Mouse (Mus musculus): ENCODE results near the gene Emid1.
A peak's percentile ranks its signal among the peaks of the same experiment; 100 is the strongest.

The Emid1 gene

DNA sequence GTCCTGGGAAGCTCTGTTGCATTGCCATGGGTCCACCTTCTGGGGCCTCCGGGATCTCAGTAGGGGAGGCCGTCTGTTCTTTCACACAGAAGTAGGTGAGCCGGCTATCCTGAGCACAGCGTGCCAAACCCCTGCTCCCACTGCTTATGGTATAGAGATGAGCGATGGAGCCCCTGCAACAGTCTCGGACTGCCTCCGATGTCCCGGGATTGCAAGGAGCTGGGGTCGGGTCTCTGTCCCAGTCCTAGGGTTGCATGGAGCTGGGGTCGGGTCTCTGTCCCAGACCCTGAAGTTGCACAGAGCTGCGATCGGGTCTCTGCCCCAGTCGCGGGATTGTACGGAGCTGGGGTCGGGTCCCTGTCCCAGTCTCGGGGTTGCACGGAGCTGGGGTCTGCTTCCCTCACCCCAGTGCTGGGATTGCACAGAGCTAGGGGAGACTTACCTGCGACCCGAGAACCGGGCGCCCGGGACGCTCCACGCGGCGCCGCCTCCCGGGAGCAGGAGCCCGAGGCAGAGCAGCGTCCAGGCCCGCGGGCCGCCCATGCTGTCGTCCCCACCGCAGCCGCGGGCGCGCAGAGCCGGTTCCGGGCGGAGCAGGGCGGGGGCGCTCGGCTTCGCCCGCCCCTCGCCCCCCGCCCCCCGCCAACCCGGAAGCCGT, at the start of gene Emid1:
Gene Emid1 (minus strand): TSS at position 578 of the 658 bp plus-strand sequence.
- DNase-seq (ENCODE audit: low spot score in 2 of 2), result no peak

DNA sequence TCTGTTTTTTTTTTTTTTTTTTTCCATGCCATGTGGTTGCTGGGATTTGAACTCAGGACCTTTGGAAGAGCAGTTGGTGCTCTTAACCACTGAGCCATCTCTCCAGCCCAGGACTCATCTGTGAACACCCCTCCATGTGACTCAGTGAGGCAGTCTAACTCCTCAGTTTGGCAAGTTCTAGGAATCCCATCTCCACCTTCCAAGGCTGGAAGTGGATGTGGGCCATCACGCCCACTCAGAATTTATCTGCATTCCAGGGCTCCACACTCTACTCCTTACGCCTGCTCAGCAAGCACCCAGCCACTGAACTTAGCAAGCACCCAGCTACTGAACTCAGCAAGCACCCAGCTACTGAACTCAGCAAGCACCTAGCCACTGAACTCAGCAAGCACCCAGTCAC, 47.8 kb upstream of the Emid1 start:
- no peak for DNase-seq (ENCODE audit: low spot score in 2 of 2)

DNA sequence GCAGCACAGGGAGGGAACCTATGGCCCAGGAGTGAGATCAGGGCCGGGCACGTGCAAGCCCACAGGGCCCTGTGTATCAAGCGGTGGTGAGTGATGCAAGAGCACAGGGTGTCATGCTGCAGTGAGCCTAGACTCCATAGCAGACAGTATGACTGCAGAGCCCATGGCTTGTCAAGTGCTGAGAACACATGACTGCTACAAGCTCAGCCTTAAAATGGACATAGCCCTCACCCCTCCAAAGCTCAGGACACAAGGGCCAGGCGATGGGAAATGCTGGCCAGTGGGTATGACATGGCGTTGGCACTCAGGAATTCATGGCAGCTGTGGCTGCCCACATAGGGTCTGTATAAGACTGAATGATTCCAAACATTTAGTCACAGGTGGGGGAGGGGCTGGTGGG, 45.0 kb upstream of the Emid1 start:
- DNase-seq (ENCODE audit: low spot score in 2 of 2), result no peak

DNA sequence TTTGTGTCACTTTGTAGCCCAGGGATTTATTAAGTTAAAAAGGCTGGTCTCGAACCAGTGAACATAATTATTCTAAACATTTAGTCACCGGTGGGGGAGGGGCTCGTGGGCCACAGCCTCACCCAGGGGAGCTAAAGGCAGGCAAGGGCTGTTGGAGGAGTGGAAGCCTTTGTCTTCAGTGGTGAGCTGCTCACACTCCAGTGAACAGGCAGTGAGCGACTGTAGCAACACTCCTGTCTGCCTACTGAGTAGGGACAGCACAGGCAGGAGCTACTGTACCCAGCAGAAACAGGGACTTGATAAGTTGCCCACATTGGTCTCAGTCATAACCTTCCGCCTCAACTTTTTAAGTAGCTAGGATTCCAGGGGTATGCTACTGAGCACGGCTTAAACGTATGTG, 44.5 kb upstream of the Emid1 start:
- no peak for DNase-seq (ENCODE audit: low spot score in 2 of 2)

DNA sequence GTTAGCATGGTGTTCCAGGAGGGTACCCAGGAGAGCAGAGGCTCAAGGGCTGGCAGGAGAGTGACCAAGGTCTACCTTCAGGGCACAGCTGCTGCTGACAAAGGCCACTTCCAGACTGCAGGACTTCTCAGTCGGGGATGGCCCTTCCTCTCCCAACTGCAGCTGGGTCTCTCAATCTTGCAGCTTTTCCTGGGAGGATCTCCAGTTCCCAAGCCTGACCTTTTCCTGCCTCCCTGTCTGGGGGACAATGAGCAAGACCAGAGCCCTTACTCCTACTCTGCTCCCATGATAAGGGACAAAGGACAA, 41.5 kb upstream of the Emid1 start:
- DNase-seq (ENCODE audit: low spot score in 2 of 2), result no peak

DNA sequence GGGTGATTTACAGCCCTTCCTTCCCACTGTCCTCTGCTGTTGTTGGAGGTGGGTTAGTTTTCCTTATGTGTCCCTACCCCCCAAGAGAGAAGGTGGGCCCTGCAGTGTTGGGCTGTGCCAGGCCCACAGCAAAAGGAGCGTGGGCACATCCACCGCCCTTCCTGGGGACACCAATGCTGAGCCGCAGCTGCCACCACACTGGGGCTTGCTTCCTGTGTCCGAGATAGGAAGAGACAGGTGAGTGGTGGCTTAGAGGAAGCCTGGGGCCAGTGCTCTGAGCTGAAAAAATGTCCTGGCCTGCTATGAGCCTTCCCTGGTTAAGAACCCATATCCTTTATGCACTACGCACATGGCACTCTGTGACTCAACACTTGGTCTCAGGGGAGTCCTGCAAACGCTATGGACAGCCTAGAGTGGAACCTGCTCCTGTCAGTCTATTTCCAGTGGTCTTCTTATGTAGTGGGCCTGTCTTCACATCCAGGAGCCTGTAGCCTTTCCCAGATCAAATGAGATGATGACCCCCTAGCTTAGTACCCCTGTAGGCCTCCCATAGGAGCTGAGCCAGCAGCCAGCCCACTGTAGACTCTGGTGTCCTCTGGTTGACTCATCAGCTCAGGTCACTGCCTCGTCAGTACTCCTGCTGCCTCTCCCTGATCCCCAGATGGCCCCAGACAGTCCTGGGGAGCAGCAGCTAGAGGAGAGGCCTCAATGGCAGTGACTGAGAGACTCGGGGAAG, 41.0 kb upstream of the Emid1 start:
- no peak for DNase-seq (ENCODE audit: low spot score in 2 of 2)

DNA sequence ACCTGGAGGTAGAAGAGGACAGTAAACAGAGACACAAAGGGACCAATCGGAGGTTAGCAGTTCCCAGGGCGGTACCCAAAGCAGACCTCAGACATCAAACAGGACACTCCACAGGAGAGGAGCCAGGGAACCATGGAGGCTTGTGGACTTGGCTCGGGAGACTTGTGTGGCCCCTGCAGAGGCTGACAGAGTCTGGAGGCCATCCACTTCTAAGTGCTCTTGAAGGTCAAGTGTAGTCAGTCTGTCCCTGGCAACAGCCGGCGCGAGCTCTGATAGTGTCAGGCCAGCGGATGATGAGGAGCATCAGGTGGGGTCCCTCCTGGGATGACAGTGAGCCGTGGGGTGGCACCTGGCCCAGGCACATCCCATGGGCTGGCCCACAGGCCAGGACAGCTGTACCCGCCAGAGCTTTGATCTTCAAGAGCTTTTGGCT, 40.0 kb upstream of the Emid1 start:
- no peak for DNase-seq (ENCODE audit: low spot score in 2 of 2)

DNA sequence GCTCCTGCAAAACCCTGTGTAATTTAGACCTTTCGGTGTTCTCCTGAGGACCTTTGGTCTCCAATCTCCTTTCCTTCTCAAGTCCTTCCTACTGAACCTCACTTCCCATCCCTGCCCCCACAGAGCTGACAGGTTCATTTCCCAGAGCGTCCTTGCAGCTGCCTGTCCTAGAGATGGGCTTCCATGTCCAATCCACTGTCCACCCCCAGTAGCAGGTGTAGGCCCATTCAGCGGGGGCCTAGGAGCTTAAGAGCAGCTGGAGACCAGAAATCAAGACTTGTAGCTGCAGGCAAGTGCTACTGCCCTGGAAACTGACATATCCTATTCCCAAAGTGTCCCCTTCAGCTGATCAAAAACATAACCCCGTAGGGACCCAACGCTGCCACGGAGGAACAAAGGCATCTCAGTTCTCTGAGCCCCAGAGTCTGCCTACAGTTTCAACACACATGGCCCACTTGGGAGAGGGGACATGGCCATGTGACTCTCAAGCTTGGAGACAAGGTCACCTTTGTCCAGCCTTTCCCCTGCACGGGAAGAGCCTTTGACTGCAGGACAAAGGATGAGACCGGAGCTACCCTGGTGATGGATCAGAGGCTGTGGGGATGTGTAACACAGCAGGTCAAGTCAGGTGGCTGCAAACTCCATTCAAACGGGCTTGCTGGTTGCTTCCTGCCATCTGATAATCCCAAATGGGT, 37.3 kb upstream of the Emid1 start:
- DNase-seq (ENCODE audit: low spot score in 2 of 2), result no peak

DNA sequence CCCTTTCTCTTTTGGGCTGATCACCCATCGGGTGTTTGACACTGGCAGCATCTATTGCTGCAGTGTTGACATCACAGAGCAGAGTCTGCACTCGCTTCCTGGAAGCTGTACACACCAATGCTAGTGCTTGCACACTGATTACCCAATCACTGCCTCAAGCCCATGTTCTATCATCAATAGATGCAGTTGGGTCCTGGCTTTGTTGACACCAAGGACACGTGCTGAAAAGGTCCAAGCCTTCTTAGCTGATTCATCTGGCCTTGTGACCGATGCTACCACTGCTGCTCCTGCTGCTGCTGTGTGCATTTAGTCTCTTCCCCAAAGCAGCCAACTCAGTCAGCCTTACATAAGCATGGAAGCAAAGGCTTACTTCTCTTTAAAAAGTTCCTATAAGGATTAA, 36.1 kb upstream of the Emid1 start:
- no peak for DNase-seq (ENCODE audit: low spot score in 2 of 2)

DNA sequence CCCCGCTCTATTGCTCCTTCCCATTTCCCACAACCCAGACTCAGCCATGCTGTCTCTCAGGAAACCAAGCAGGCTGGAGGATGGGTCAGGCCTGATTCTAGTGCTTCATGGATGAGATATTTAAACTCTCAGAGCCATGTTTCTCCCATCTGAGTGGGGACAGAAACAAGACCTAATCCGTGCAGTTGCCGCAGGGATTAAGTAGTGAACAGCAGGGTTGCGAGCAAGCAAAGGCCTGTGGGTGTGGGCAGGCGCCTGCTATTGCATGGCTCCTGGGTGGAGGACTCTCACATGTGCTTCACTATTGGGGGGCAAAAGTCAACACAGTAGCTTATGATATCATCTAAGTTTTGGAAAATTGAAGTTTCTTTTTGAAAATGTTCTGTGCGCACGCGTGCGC, 32.8 kb upstream of the Emid1 start:
- no peak for DNase-seq (ENCODE audit: low spot score in 2 of 2)

DNA sequence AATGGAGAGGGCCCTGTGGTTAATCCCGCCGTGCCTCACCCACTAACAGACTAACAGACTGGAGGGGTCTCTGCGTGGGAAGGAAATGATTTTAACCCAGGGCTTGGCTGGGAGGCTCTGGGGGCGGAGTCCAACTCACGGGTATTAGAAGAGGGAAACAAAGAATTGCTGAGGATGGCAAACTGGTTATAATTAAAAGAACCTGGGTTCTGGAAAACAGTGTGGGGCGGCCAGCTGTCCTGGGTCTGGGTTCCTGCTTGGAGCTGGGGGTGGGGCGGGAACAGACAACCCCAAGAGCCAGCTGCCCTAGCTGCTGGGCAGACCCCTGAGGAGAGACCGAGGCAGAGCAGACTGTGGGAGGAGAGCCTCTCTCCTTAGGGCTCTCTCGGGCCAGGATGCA, 32.2 kb upstream of the Emid1 start:
- no peak for DNase-seq (ENCODE audit: low spot score in 2 of 2)

DNA sequence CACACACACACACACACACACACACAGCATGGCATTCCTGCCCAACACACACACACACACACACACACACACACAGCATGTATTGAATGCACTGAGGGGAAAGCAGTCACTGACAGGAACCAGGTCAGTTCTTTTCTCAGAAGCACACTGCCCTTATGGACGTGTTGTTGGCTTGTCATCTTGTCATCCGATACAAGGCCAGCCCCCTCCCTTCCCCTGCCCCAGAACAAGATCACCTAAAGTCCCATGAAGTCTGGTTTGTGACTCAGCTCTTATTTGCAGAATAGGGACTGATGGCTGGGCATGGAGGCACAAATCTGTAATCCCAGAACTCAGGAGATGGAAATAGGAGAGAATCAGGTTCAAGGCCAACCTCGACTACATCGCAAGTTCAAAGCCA, 30.8 kb upstream of the Emid1 start:
- no peak for DNase-seq (ENCODE audit: low spot score in 2 of 2)

DNA sequence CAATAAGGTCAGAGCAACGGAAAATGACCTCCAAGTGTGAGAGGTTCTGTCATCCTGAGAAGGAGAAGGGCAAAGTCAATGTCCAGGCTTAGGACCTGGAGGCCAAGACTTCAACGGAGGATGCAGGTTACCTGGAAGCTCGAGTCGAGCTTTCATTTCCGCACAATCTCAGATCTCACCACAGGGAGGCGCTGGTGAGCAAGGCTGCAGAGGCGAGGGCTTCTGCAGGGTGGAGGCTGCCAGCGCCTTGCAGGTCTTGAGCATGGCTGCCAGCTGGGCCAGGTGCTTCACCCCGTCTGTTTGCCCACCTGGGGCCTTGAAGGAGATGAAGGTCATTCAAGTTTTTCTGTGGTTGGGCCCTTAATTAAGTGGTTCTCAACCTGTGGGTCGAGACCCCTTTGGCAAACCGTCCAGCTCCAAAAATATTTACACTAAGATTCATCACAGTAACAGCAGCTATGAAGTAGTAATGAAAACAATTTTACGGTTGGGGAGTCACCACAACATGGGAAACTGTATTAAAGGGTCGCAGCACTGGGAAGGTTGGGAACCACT, 29.9 kb upstream of the Emid1 start:
- peak; percentile 69 to 71 for DNase-seq (ENCODE audit: low spot score in 2 of 2)

DNA sequence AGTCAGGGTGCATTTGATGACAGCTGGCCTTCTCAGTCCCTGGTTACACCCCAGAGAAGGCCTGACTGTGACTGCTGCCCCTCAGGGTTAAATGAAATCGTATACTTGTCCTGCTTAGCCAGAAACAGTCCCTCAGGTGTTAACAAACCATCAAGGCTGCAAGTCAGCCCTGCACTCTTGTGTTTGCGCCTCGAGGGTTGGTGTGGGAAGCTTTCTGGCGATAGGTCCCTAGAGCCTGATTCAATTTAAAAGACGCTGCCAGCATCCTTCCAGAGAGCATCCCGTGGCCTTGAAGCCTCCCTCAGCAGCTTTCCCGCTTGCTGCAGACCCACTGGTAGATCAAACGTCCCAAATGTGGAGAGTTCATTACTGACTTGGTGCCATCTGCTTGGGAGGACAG, 27.3 kb upstream of the Emid1 start:
- DNase-seq (ENCODE audit: low spot score in 2 of 2), result no peak

DNA sequence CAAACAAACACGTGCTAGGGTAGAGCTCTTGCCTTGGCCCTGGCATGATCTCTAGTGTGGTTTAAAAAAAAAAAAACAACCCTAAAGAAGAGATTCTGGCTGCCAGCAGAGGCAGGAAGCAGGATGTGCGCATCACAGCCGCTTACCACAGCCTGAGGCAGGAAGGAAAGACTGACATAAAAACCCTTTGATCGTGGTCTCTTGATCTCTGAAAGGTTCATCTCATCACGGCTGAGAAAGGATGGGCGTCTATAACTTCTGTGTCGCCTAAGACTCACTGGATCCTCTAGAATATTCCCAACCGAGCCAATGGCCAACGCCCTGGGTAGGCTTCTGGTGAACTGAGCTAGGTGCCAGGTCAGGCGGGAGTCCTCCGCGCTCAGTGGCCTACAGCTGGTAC, 25.1 kb upstream of the Emid1 start:
- no peak for DNase-seq (ENCODE audit: low spot score in 2 of 2)

DNA sequence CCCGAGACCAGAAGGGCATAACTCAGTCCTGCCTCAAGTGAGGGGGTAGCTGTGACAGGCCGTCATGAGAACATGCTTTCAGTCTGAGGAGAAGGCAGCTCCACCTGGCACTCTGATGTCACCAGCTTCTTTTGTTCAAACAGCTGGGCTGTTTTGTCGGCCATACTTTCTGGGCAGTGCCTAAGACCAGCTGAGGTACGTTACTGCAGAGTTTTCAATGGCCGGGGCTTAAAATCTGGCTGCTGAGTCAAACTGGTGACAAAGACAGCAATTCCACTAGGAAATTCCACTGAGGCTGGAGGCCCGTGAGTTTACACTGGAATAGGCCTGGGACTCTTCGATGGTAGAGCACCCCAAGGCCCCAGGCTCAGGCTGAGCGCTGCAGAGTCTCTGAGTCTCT, 24.6 kb upstream of the Emid1 start:
- DNase-seq (ENCODE audit: low spot score in 2 of 2), result no peak

DNA sequence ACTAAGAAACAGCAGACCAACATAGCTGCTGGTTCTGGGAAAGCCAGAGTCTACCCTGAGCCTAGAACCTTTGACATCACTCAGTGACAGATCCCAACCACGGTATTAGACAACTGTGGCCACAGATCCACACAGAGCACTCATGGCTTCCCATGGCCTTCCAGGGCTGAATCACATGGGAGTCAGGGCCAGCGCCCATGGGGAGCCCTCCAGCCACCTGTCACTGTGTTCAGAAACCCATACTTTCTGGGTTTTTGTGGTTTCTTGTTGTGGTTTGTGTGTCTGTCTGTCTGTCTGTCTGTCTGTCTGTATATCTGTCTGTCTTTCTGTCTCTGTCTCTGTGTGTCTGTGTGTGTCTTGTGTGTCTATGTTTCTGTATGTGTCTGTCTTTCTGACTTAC, 23.8 kb upstream of the Emid1 start:
- DNase-seq (ENCODE audit: low spot score in 2 of 2), result no peak

DNA sequence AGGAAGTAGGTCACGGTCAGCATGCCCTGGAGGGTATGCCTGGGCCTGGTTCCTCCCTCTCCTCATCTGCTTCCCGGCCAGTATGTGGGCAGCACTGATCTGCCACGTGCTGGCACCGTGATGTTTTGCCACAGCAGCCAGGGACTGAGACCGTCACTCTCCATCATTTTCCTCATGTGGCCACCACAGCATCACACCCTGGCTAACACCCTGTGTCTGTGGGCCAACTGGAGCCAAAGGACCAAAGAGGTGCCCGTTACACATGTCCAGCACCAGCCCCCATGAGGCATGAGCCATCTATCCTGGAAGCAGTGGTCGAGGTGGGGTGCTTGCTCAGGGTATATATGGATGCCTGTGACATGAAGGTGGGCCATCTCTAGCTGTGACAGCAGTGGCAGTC, 23.1 kb upstream of the Emid1 start:
- DNase-seq (ENCODE audit: low spot score in 2 of 2), result no peak

DNA sequence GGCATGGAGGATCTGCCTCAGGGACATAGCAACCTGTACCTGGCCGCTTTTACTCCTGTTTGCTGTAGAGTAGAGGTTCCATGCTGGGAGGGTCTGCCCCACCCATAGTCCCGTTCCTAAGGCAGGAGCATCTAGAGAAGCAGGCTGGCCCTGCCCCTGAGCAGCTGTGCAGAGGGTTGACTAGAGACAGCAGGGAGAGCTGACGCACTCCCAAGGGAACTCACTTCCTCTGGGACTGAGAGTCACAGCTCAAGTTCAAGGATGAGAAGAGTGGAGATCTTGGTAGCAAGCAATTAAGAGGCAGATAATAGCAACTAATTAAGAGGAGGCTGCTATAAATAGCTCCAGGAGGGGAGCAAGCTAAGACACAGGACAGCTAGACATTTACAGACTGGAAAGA, 20.8 kb upstream of the Emid1 start:
- DNase-seq (ENCODE audit: low spot score in 2 of 2), result no peak

DNA sequence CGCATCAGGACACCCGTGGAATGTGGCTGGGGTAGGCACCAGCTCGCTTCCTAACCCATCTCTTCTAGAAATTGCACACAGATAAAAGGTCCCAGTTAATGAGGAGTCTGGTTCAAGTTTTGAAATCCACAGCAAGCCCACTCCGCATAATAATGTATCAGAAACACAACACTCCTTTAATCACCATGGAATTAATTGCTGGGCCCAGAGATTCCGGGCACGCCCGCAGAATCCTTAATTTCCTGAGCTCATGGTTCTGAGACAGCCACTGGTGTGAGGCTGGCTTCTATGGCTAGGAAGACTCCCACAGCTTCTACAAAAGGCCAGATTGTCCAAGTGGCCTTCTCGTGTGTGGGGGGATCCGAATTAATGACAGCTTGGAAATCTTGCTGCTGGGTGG, 15.3 kb upstream of the Emid1 start:
- no peak for DNase-seq (ENCODE audit: low spot score in 2 of 2)

DNA sequence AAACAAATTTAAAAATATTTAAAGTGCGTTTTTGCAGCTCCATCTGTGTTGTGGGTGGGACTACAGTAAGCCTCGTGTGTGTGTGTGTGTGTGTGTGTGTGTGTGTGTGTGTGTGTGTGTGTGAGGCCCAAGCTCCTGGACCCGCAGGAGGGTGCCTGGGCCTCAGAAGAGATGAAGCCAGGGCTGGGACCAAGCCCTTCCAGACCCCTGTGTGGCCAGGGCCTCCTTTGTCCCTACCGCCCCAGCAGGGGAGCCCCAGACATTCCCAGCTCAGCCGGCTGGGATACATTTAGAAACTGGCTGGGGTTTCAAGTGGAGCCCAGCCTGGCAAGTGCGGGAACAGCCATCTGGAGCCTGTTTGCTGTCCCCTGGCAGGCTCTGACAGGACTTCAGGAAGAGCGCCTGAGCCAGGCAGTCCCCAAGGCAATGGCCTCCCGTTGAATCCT, 13.4 kb upstream of the Emid1 start:
- DNase-seq (ENCODE audit: low spot score in 2 of 2), result peak; percentile 50 to 51

DNA sequence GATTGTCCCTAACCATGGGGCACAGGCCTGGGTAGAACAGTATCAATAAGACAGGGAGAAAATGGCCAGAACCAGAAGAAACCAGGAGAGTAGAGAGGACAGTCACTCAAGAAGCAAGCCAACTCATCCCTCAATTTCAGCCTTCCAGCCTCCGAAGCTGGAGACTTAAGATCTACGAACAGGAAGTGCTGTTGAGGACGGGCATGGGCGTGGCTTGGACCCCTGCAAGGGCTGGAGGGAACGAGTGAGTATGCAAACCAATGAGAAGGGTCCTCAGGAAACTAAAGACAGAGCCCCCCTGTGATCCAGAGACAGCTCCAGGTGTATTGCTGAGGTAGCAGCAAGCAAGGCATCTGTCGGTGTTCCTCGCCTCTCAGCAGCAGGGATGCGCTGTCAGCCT, 12.3 kb upstream of the Emid1 start:
- no peak for DNase-seq (ENCODE audit: low spot score in 2 of 2)

DNA sequence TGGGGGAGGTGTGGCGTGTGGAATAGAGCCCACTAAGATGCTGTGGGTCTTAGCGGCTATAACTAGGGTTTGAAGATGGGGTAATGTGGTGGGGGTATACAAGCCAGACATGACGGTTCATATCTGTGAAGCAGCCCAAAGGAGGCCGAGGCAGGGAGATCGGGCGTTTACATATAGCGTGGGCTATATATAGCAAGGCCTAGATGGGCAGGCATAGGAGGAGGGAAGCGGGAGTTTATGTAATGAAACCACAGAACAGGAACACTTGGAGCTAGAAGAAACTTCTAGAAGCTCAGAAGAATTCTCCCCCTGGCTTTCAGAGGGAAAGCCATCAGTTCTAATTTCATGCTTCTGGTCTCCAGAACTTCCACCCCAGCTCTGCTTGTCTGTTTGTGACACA, 11.4 kb upstream of the Emid1 start:
- no peak for DNase-seq (ENCODE audit: low spot score in 2 of 2)

All from frontal cortex, postnatal 25 days (tissue).